Mouse (Mus musculus): ENCODE results near the gene Gng13.

DNA sequence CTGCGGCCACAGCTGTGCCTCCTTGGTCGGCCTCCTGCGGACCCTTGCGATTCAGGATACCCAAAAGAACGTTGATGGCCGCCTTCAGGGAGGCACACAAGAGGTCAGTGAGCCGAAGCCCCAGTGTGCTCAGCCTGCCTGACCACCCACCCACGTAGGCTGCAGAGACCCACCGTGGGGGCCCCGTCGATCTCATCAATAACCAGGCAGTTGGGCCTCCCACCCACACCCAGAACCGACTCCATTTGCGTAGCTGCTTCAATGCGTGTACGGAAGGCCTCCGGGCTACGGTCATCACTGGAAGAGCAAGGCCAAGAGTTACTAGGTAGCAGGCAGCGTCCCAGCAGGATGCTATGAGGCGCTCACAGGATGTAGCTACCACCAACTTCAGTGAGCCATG is 6.5 kb downstream of the Gng13 start:
- no peak for TF ChIP-seq KAT2A (conservative IDR thresholded peaks at IDR 0.05; ENCODE audit: low read depth, low read length)
- no peak for TF ChIP-seq ZC3H11A (IDR thresholded peaks at IDR 0.05; ENCODE audit: low read depth, low read length)
- no peak for TF ChIP-seq TAL1 (IDR thresholded peaks at IDR 0.05; ENCODE audit: low read length)
- no peak for TF ChIP-seq POLR2A (IDR thresholded peaks at IDR 0.05; ENCODE audit: control insufficient read depth in 1 of 2, insufficient read depth in 1 of 2, low read depth in 1 of 2, low read length in 2 of 2, poor library complexity in 1 of 2)
- no peak for TF ChIP-seq MAZ (IDR thresholded peaks at IDR 0.05; ENCODE audit: low read depth, low read length)
- TF ChIP-seq MYB (IDR thresholded peaks at IDR 0.05; ENCODE audit: low read depth, low read length): no peak
- no peak for TF ChIP-seq CTCF (IDR thresholded peaks at IDR 0.05 in 2 of 3, conservative IDR thresholded peaks at IDR 0.05 in 1 of 3; ENCODE audit: control insufficient read depth in 1 of 3, insufficient read depth in 1 of 3, low read depth in 2 of 3, low read length in 3 of 3, poor library complexity in 1 of 3, severe bottlenecking in 1 of 3)
- no peak for TF ChIP-seq RCOR1 (IDR thresholded peaks at IDR 0.05; ENCODE audit: low read depth, low read length)
- no peak for TF ChIP-seq E2F4 (IDR thresholded peaks at IDR 0.05; ENCODE audit: borderline replicate concordance, low read depth, low read length)
- no peak for TF ChIP-seq GATA1 (IDR thresholded peaks at IDR 0.05; ENCODE audit: low read depth, low read length)
- no peak for TF ChIP-seq USF1 (IDR thresholded peaks at IDR 0.05; ENCODE audit: low read depth, low read length)
- TF ChIP-seq SMC3 (IDR thresholded peaks at IDR 0.05; ENCODE audit: low read depth, low read length): no peak
- TF ChIP-seq ELF1 (IDR thresholded peaks at IDR 0.05; ENCODE audit: low read depth, low read length): no peak
- TF ChIP-seq MEF2A (IDR thresholded peaks at IDR 0.05; ENCODE audit: extremely low read depth, insufficient replicate concordance, low read depth, low read length, poor library complexity, severe bottlenecking): no peak

All from MEL (cell line).